Mouse (Mus musculus) megakaryocyte, embryonic 14.5 days (primary cell): Measurements from ENCODE around the gene Gm42688.

Experiments used
- FLI1 ChIP-seq: IDR thresholded peaks from 2 replicates; pipeline ENCODE4 v1.6.1; 2012; ENCODE audit warnings: low read length, inconsistent platforms, mixed read lengths
- GATA1 ChIP-seq: IDR thresholded peaks from 3 replicates; pipeline ENCODE4 v1.6.1; 2012; ENCODE audit warnings: mixed read lengths, low read length, inconsistent platforms, borderline replicate concordance

DNA sequence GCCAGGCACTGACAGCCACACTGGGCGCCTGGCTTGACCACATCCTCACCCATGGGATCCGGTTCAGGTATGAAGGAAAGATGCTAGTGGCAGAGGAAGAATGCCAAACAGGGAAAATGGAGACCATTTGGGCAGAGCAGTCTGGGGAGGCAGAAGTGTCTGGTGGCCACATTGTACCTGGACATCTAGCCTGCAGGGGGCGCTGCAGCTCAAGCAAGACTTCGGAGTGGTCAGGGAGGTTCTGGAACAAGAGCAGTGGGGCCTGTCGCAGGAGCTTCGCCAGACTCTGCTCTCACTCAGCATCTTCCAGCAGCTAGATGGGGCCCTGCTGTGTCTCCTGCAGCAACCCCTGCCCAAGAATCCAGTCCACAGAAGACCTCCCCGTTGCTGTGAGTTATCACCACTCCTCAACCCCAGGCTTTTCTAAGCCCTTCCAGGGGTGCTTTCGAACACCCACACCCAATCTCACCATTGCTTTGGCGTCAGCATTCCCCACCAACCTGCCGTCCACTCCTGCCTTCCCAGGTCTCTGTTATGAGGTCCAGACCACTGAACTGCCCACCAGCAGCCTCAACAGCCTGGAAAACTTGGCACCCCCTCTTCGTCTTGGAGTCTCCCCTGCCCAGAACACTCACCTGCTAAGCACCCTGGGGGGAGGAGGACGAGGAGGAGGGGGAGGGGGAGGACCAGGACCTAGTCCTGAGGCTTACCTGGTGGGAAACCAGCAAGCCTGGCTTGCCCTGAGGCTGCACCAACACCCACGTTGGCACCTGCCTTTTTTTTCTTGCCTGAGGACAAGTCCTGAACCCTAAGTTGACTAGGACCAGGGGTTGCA, 6.4 kb downstream of the Gm42688 start:
- no peak for TF ChIP-seq GATA1
- no peak for TF ChIP-seq FLI1
